Mouse (Mus musculus): ENCODE results near the gene March6. TPM values are rescaled to one million over a fixed set of nuclear protein-coding genes. Genes with fewer than 3 reads are reported as not detected.

The March6 gene
- polyA plus RNA-seq, 1 experiment from 2014 or later, result 37.6 TPM

DNA sequence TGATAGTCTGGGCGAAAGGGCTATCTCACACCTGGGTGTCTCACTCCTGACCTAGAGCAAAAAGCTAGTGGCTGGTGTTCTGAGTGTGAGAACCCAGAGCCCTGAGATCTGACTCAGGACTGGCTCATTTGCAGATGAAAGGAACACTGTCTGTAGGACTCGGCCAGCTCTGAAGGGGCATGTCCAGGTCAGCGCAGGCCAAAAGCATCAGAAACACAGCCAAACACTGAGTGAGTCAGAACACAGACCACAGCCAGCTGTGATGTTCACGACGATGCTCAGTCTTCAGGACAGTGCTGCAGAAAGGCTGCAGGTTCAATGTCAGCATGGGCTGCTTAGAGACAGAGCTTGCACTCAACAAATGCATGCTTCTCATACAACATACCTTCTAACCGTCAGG lies 30.5 kb upstream of the March6 start:
- no peaks in the 10 kb centered on the region for H3K36me3 ChIP-seq (ENCODE audit: control insufficient read depth, insufficient read depth, low read length)
- no peaks in the 10 kb centered on the region for H3K27me3 ChIP-seq (ENCODE audit: control insufficient read depth, insufficient read depth, low read length)
- H3K27ac ChIP-seq (replicated peaks in 1 of 2; ENCODE audit: control insufficient read depth in 1 of 2, insufficient read depth in 1 of 2, low read depth in 2 of 2, low read length in 2 of 2), result no peak overlapping the region
- 84% methylated on average over 6 of the region's 6 CpGs for WGBS
- peaks cover 6 to 8% of the 10 kb centered on the region in 2 experiments; a peak in 3 of 4 replicates for H3K4me1 ChIP-seq (ENCODE audit: control insufficient read depth in 2 of 2, insufficient read depth in 2 of 2, low read length in 2 of 2)
- H3K9ac ChIP-seq (ENCODE audit: low read length), result no peak overlapping the region
- H3K4me2 ChIP-seq (ENCODE audit: low read length), result no peak overlapping the region
- H3K4me3 ChIP-seq (ENCODE audit: control insufficient read depth in 1 of 2, insufficient read depth in 1 of 2, low read depth in 1 of 2, low read length in 2 of 2), result no peak overlapping the region
- ATAC-seq (ENCODE audit: insufficient number of reproducible peaks, insufficient read depth, low FRiP score, low read depth), result no peak
- peaks cover 6% of the 10 kb centered on the region; the same call in 1 of the 2 replicates for H3K9me3 ChIP-seq (ENCODE audit: control insufficient read depth, low read length)

DNA sequence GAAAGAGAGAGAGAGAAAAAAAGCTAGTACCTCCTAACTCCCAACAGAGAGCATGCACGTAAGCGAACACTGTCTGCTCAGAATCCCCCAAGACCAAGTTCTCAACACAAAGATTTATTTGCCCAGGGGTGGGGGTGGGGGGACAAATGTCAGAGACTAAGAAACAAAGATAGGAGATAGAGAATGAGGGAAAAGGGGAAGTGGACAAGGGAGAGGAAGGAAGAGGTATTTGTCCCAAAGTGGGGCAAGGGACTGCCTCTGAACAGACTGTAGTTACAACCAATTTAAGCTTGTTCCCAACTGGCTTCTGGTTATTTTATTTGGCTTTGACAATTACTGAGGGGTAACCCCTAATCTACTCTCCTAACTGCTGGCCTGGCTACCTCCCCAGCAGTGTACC lies 24.0 kb upstream of the March6 start:
- WGBS, result 84% methylated on average over 2 of the region's 2 CpGs

DNA sequence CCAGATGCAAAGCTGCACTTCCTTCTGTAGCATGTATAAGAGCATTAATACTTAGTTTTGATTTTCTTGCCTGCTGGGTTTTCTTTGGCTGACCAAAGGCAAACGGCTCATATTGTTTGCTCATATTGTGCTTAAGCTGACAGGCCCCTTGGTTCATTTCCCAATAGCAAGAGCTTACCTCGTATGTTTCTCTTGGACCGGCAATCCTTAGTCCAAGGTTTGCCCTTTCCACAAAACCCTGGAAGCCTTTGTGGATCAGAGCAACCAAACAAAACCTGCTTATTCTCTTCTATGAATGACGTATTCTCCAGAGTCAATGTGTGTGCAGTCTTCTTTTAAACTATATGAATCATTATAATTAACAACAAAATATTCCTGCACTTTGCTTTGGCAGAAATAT lies 19.5 kb upstream of the March6 start:
- no peak overlapping the region for H3K9ac ChIP-seq (ENCODE audit: low read length)
- 77% methylated on average over 4 of the region's 4 CpGs for WGBS
- H3K9me3 ChIP-seq (ENCODE audit: control insufficient read depth, low read length), result no peaks in the 10 kb centered on the region
- H3K36me3 ChIP-seq (ENCODE audit: control insufficient read depth, insufficient read depth, low read length), result no peaks in the 10 kb centered on the region
- no peak overlapping the region for H3K4me3 ChIP-seq (ENCODE audit: control insufficient read depth in 1 of 2, insufficient read depth in 1 of 2, low read depth in 1 of 2, low read length in 2 of 2)
- no peak for ATAC-seq (ENCODE audit: insufficient number of reproducible peaks, insufficient read depth, low FRiP score, low read depth)
- H3K4me1 ChIP-seq (ENCODE audit: control insufficient read depth in 2 of 2, insufficient read depth in 2 of 2, low read length in 2 of 2), result peaks cover 0 to 3% of the 10 kb centered on the region in 2 experiments; a peak in 2 of 4 replicates
- no peak overlapping the region for H3K4me2 ChIP-seq (ENCODE audit: low read length)
- H3K27me3 ChIP-seq (ENCODE audit: control insufficient read depth, insufficient read depth, low read length), result no peaks in the 10 kb centered on the region
- no peak overlapping the region for H3K27ac ChIP-seq (replicated peaks in 1 of 2; ENCODE audit: control insufficient read depth in 1 of 2, insufficient read depth in 1 of 2, low read depth in 2 of 2, low read length in 2 of 2)

More for the DNA sequence above, 24.0 kb upstream of the March6 start:
- Histone ChIP-seq H3K27ac (replicated peaks in 1 of 2; ENCODE audit: control insufficient read depth in 1 of 2, insufficient read depth in 1 of 2, low read depth in 2 of 2, low read length in 2 of 2) (no peak overlapping the region), H3K27me3 (ENCODE audit: control insufficient read depth, insufficient read depth, low read length) (no peaks in the 10 kb centered on the region), H3K4me1 (ENCODE audit: control insufficient read depth in 2 of 2, insufficient read depth in 2 of 2, low read length in 2 of 2) (no peaks in the 10 kb centered on the region), H3K9me3 (ENCODE audit: control insufficient read depth, low read length) (no peaks in the 10 kb centered on the region), H3K4me3 (ENCODE audit: control insufficient read depth in 1 of 2, insufficient read depth in 1 of 2, low read depth in 1 of 2, low read length in 2 of 2) (no peak overlapping the region), H3K36me3 (ENCODE audit: control insufficient read depth, insufficient read depth, low read length) (no peaks in the 10 kb centered on the region), H3K9ac (ENCODE audit: low read length) (no peak overlapping the region), H3K4me2 (ENCODE audit: low read length) (no peak overlapping the region)
- ATAC-seq (ENCODE audit: insufficient number of reproducible peaks, insufficient read depth, low FRiP score, low read depth), result no peak

DNA sequence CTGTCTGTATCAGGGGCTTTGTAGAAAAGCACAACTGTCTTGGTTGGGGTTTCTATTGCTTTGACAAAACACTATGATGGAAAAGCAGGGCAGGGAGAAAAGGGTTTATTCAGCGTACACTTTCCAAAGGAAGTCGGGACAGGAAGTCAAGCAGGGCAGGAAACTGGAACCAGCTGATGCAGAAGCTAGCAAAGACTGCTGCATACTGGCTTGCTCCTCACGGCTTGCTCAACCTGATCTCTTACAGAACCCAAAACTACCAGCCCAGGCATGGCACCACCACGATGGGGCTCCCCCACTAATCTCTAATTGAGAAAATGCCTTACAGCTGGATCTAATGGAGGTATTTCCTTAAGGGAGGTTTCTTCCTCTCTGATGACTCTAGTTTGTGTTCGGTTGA lies 16.6 kb upstream of the March6 start:
- Histone ChIP-seq H3K9ac (ENCODE audit: low read length) (no peak overlapping the region), H3K9me3 (ENCODE audit: control insufficient read depth, low read length) (no peaks in the 10 kb centered on the region), H3K27me3 (ENCODE audit: control insufficient read depth, insufficient read depth, low read length) (no peaks in the 10 kb centered on the region), H3K27ac (replicated peaks in 1 of 2; ENCODE audit: control insufficient read depth in 1 of 2, insufficient read depth in 1 of 2, low read depth in 2 of 2, low read length in 2 of 2) (no peak overlapping the region), H3K4me2 (ENCODE audit: low read length) (no peak overlapping the region), H3K36me3 (ENCODE audit: control insufficient read depth, insufficient read depth, low read length) (no peaks in the 10 kb centered on the region), H3K4me1 (ENCODE audit: control insufficient read depth in 2 of 2, insufficient read depth in 2 of 2, low read length in 2 of 2) (peaks cover 5 to 22% of the 10 kb centered on the region in 2 experiments), H3K4me3 (ENCODE audit: control insufficient read depth in 1 of 2, insufficient read depth in 1 of 2, low read depth in 1 of 2, low read length in 2 of 2) (no peak overlapping the region)
- 77% methylated on average over 5 of the region's 5 CpGs for WGBS
- no peak for ATAC-seq (ENCODE audit: insufficient number of reproducible peaks, insufficient read depth, low FRiP score, low read depth)

DNA sequence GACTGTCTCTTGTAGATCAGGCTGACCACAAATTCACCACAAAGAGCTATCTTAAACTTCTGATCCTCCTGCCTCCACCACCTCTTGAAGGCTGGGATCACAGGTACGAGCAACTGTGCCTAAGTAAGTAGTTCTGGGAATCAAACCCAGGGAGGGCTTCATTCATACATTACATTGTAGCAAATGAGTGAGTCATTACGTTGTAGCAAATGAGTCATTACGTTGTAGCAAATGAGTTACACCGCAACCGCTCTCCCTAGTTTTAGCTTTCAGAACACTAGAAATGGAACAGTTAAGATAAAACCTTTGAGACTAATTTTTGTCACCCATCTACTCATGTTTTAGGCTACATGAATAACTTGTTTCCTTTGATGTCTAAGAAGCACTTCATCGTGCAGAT lies 15.4 kb upstream of the March6 start:
- no peak for ATAC-seq (ENCODE audit: insufficient number of reproducible peaks, insufficient read depth, low FRiP score, low read depth)
- H3K27ac ChIP-seq (replicated peaks in 1 of 2; ENCODE audit: control insufficient read depth in 1 of 2, insufficient read depth in 1 of 2, low read depth in 2 of 2, low read length in 2 of 2), result no peak overlapping the region
- 84% methylated on average over 6 of the region's 6 CpGs for whole genome bisulfite sequencing

DNA sequence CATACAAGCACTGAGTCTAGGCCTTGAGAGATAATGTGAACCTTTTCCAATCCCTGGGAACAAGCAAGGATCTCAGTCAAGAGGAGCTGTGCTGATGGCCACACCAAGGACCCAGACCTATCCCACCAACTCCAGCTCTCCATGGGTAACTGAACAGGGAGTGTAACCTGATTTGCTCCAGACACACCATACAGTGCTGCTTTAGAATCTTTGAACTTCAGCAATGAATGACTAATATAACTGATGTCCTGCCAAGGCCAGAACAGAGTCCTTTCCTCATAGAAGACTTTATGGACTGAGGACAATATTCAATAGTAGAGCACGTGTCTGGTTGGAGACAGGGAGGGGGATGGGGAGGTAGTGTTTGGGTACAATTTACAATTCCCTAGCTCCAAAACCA lies 14.2 kb upstream of the March6 start:
- H3K27ac ChIP-seq (replicated peaks in 1 of 2; ENCODE audit: control insufficient read depth in 1 of 2, insufficient read depth in 1 of 2, low read depth in 2 of 2, low read length in 2 of 2), result no peak overlapping the region; a peak in 1 of 4 replicates
- WGBS, result 24% methylated on average over 1 of the region's 1 CpGs

More for the DNA sequence above, 15.4 kb upstream of the March6 start:
- Histone ChIP-seq H3K4me3 (ENCODE audit: control insufficient read depth in 1 of 2, insufficient read depth in 1 of 2, low read depth in 1 of 2, low read length in 2 of 2) (no peak overlapping the region), H3K27me3 (ENCODE audit: control insufficient read depth, insufficient read depth, low read length) (no peaks in the 10 kb centered on the region), H3K36me3 (ENCODE audit: control insufficient read depth, insufficient read depth, low read length) (no peaks in the 10 kb centered on the region), H3K9me3 (ENCODE audit: control insufficient read depth, low read length) (no peaks in the 10 kb centered on the region), H3K4me1 (ENCODE audit: control insufficient read depth in 2 of 2, insufficient read depth in 2 of 2, low read length in 2 of 2) (peaks cover 12 to 31% of the 10 kb centered on the region in 2 experiments), H3K4me2 (ENCODE audit: low read length) (no peak overlapping the region), H3K9ac (ENCODE audit: low read length) (no peak overlapping the region)

DNA sequence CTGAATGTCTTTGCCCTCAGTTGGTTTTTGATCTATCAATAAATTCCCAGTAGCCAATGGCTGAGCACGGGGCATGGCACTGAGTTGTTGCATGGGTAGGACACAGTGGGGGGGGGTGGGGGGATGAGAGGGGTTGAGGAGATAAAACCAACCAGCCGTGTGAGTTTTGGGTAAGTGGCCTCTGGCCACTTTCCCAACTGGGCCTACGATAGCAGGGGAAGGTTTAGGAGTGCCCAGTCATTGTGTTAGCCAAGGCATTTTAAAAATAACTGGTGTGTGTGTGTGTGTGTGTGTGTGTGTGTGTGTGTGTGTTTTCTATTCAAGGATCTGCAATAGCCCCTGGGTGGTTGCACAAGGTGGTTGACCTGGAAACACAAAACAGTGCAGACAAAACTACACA lies 12.4 kb upstream of the March6 start:
- peak overlapping the region; percentile 36 for H3K4me2 ChIP-seq (ENCODE audit: low read length)
- H3K4me1 ChIP-seq (ENCODE audit: control insufficient read depth in 2 of 2, insufficient read depth in 2 of 2, low read length in 2 of 2), result peaks cover 15 to 31% of the 10 kb centered on the region in 2 experiments
- H3K27ac ChIP-seq (replicated peaks in 1 of 2; ENCODE audit: control insufficient read depth in 1 of 2, insufficient read depth in 1 of 2, low read depth in 2 of 2, low read length in 2 of 2), result peak overlapping the region in 1 of 2 experiments; percentile 37; a peak in 1 of 4 replicates
- no peaks in the 10 kb centered on the region for H3K36me3 ChIP-seq (ENCODE audit: control insufficient read depth, insufficient read depth, low read length)
- 10% methylated on average over 3 of the region's 3 CpGs for WGBS
- H3K4me3 ChIP-seq (ENCODE audit: control insufficient read depth in 1 of 2, insufficient read depth in 1 of 2, low read depth in 1 of 2, low read length in 2 of 2), result no peak overlapping the region
- no peaks in the 10 kb centered on the region for H3K9me3 ChIP-seq (ENCODE audit: control insufficient read depth, low read length)
- no peak overlapping the region for H3K9ac ChIP-seq (ENCODE audit: low read length)
- no peaks in the 10 kb centered on the region for H3K27me3 ChIP-seq (ENCODE audit: control insufficient read depth, insufficient read depth, low read length)
- peak; percentile 45; the same call in 1 of the 2 replicates for ATAC-seq (ENCODE audit: insufficient number of reproducible peaks, insufficient read depth, low FRiP score, low read depth)

More for the DNA sequence above, 14.2 kb upstream of the March6 start:
- Histone ChIP-seq H3K9ac (ENCODE audit: low read length) (no peak overlapping the region), H3K4me3 (ENCODE audit: control insufficient read depth in 1 of 2, insufficient read depth in 1 of 2, low read depth in 1 of 2, low read length in 2 of 2) (no peak overlapping the region), H3K4me2 (ENCODE audit: low read length) (no peak overlapping the region), H3K4me1 (ENCODE audit: control insufficient read depth in 2 of 2, insufficient read depth in 2 of 2, low read length in 2 of 2) (peaks cover 15 to 31% of the 10 kb centered on the region in 2 experiments), H3K36me3 (ENCODE audit: control insufficient read depth, insufficient read depth, low read length) (no peaks in the 10 kb centered on the region), H3K27me3 (ENCODE audit: control insufficient read depth, insufficient read depth, low read length) (no peaks in the 10 kb centered on the region), H3K9me3 (ENCODE audit: control insufficient read depth, low read length) (no peaks in the 10 kb centered on the region)
- no peak for ATAC-seq (ENCODE audit: insufficient number of reproducible peaks, insufficient read depth, low FRiP score, low read depth)
